Mouse (Mus musculus): ENCODE measurements around the gene Gm5152. TPM values are rescaled to one million over a fixed set of nuclear protein-coding genes. Genes with fewer than 3 reads are reported as not detected.
"Not testable (repeated sequence)": the region's sequence is repeated elsewhere in the genome, so short reads cannot be mapped to it uniquely, and the experiment has no call there.

The Gm5152 gene
- not detected for total RNA-seq (2021)
- long read RNA-seq, experiment 1: 0 reads
- long read RNA-seq, experiment 2: 0 reads

DNA sequence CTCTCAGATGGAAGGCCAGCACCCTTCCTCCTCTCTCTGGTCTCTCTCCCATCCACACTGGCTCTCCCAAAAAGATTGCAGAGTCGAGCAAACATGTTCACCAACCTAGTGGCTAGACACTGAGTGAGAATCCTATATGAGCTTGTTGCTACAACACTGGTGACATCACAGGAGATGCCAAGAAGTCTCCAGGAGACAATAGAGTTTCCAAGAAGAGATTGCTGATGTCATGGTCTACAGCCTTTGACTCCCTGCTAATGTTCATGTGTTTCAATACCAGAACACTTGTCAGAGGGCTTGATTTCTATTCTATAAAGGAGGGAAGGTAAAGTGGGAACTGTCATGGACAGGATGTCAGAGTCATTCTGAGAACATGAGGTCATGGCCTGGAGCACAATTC lies at the start of gene Gm5152:
Gene Gm5152, minus strand, starts transcription at position 101 of the 400 bp plus-strand sequence.
- intact Hi-C loops (cut with DNase I; ENCODE audit: low total_unique reads); DNase-seq: not testable (repeated sequence)

DNA sequence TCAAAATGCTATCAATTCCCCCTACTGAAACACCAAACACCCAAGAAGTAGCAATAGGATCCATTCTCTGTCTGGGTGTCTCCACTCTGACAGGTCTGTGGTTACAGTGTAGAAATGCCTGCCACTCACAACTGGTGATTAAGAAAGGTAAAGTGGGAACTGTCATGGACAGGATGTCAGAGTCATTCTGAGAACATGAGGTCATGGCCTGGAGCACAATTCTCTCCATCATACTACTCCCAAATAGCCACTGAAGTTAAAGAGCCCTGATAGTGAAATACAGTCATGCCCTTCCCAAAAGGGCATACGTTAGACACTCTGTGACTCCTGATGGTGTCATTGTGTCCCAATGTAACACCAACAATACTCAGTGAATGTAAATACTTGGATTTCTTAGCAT lies 8.4 kb upstream of the Gm5152 start:
- DNase-seq; intact Hi-C loops (cut with DNase I; ENCODE audit: low total_unique reads): not testable (repeated sequence)

DNA sequence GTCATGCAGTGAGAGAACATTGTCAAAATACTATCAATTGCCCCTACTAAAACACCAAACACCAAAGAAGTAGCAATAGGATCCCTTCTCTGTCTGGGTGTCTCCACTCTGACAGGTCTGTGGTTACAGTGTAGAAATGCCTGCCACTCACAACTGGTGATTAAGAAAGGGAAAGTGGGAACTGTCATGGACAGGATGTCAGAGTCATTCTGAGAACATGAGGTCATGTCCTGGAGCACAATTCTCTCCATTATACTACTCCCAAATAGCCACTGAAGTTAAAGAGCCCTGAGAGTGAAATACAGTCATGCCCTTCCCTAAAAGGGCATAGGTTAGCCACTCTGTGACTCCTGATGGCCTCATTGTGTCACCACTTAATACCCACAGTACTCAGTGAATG lies 556 bp downstream of the Gm5152 start:
- DNase-seq; intact Hi-C loops (cut with DNase I; ENCODE audit: low total_unique reads): not testable (repeated sequence)

DNA sequence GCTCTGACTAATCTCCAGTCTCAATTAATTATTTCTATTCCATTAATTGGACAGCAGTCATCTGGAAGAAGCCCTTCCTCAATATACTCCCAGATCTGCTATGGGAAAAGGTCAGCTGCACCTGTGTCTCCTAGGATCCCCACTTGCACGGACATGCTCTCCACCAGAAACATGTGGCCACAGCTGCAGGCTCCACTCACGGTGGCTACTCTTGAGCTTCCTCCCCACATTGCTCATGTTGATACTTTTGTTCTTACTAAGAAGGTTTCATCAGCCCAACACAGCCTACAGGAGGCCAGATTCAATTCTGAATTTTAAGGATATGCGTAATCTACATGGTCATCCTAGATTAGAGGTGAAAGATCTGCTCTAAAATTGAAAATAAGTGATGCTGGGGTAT lies 5.9 kb downstream of the Gm5152 start:
- DNase-seq; intact Hi-C loops (cut with DNase I; ENCODE audit: low total_unique reads): not testable (repeated sequence)

DNA sequence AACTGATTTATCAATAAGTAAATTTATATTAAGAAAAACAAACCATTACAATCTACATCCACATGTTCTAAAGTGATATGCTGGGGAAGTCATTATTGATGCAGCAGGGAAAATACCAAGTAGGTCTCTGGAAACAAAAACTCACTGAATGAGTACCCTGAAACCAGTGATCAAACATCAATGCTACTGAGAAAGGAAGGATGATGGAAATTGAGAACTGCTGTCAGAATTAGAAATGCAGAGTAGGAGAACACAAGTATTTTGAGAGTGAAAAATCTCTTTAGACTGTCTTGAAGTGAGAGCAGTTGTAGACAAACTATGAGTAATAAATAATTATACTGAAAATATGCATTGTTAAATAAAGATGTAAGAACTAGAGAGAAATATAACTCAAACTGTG lies 26.0 kb downstream of the Gm5152 start:
- no peak for DNase-seq
- intact Hi-C loops (cut with DNase I; ENCODE audit: low total_unique reads): no loop called here

DNA sequence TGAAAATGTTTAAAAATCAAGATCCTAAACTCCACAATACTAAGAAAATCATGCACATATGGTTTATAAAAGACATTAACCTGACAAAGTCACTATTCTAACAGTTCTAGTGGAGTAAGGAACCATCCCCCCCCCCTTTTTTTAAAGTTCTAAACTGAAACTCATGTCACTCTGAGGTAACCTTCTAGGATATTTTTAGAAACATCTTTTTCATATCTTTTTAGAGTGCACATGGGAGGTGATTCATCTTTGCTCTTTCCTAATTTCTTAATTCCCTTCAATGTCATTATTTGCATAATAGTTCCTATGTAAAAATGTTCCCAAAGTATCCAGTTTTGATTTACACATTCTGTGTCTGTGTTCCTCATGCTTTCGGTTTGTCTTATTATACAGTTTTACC lies 43.3 kb downstream of the Gm5152 start:
- intact Hi-C loops (cut with DNase I; ENCODE audit: low total_unique reads): no loop called here
- no peak for DNase-seq

DNA sequence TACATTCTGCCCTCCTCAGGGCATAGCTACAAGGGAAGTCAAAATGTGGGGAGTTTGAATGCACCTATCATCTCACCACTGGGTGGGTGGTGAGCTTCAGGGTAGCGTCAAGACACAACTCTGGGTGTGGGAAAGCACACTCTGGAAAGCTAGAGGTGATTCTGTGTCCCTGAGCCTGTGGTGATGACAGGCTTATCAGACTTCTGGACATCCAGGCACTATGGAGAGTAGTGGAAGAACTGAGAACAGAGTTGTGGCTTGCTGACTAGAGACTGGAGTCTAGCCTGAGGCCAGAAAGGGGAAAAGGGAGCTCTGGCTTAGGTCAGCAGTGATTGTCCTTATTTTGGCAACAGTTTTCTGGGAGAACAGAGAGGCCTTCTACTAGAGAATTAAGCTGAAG lies 49.4 kb downstream of the Gm5152 start:
- DNase-seq: no peak
- intact Hi-C loops (cut with DNase I; ENCODE audit: low total_unique reads): no loop called here
